Mouse (Mus musculus) midbrain, embryonic 10.5 days (tissue): ENCODE data around the gene Pdzrn3. TPM values are rescaled to one million over a fixed set of nuclear protein-coding genes. Genes with fewer than 3 reads are reported as not detected.

Source experiments
- DNase-seq: peaks from one replicate; pipeline ENCODE4 v3.0.0-alpha.2; 2017; ENCODE audit warnings: low spot score
- H3K27ac ChIP-seq: fragments of 300-500 bp; sonication (generic); replicated peaks from 2 replicates; pipeline ENCODE4 v1.5.1; 2016; ENCODE audit warnings: mild to moderate bottlenecking
- H3K27me3 ChIP-seq: fragments of 300-500 bp; sonication (generic); 2 replicates; pipeline ENCODE4 v1.6.1; 2016; ENCODE audit warnings: low read depth, mild to moderate bottlenecking; ENCODE audit not compliant: poor library complexity, severe bottlenecking
- H3K36me3 ChIP-seq: fragments of 300-500 bp; sonication (generic); 2 replicates; pipeline ENCODE4 v1.6.1; 2016; ENCODE audit warnings: mild to moderate bottlenecking, moderate library complexity
- H3K4me1 ChIP-seq: fragments of 300-500 bp; sonication (generic); 2 replicates; pipeline ENCODE4 v1.6.1; 2016
- H3K4me3 ChIP-seq: fragments of 300-500 bp; sonication (generic); 2 replicates; pipeline ENCODE4 v1.5.1; 2016; ENCODE audit warnings: mild to moderate bottlenecking, moderate library complexity
- H3K9me3 ChIP-seq: fragments of 300-500 bp; sonication (generic); replicated peaks from 2 replicates; pipeline ENCODE4 v1.6.1; 2016; ENCODE audit warnings: mild to moderate bottlenecking
- WGBS: fragments of 180-500 bp; shearing (Covaris S2); methylation state at CpG from one replicate; pipeline ENCODE4 v1.1.7; 2016; 5-methylcytosine and 5-hydroxymethylcytosine counted together
- polyA plus RNA-seq: library from polyadenylated mRNA; unstranded; fragments of >200 nt; fragmentation: Nextera tagmentation; extraction: Ambion mirVana; gene quantifications from 2 replicates; pipeline ENCODE4 v1.2.1, GENCODE M21; 2016

The Pdzrn3 gene
- polyA plus RNA-seq, 1 experiment from 2014 or later, result 5.4 TPM

- Histone ChIP-seq H3K36me3 (peaks cover 7% of the 10 kb centered on the region), H3K4me1 (peaks cover 52% of the 10 kb centered on the region), H3K27me3 (peaks cover 9% of the 10 kb centered on the region; the same call in 1 of the 2 replicates), H3K4me3 (no peak overlapping the region), H3K27ac (0 out of 2 replicates have a peak overlapping the region, but pooled peaks have one; percentile 17), H3K9me3 (peaks cover 3% of the 10 kb centered on the region; the same call in 1 of the 2 replicates)
- no peak for DNase-seq
- WGBS, result 77% methylated on average over 8 of the region's 8 CpGs
These were observed 183.2 kb downstream of the Pdzrn3 start for GRCm38 (mm10) chr6:101194386-101194925.

GRCm38 (mm10) chr6:101191576-101191975 lies 186.1 kb downstream of the Pdzrn3 start:
- WGBS, result 95% methylated on average over 5 of the region's 5 CpGs
- H3K27ac ChIP-seq, result no peak overlapping the region
- peaks cover 7% of the 10 kb centered on the region for H3K36me3 ChIP-seq
- DNase-seq, result no peak
- H3K27me3 ChIP-seq, result peaks cover 9% of the 10 kb centered on the region; the same call in 1 of the 2 replicates
- H3K4me3 ChIP-seq, result no peak overlapping the region
- peaks cover 3% of the 10 kb centered on the region; the same call in 1 of the 2 replicates for H3K9me3 ChIP-seq
- H3K4me1 ChIP-seq, result peaks cover 34% of the 10 kb centered on the region

GRCm38 (mm10) chr6:101187322-101187721 lies 190.4 kb downstream of the Pdzrn3 start:
- Histone ChIP-seq H3K9me3 (peaks cover 3% of the 10 kb centered on the region; the same call in 1 of the 2 replicates), H3K4me3 (no peak overlapping the region), H3K27ac (no peak overlapping the region), H3K4me1 (peaks cover 14% of the 10 kb centered on the region), H3K36me3 (peaks cover 7% of the 10 kb centered on the region), H3K27me3 (no peaks in the 10 kb centered on the region)
- no peak for DNase-seq
- WGBS, result 76% methylated on average over 6 of the region's 6 CpGs

GRCm38 (mm10) chr6:101186887-101187286 lies 190.8 kb downstream of the Pdzrn3 start:
- no peak for DNase-seq

GRCm38 (mm10) chr6:101184103-101184785 lies 193.5 kb downstream of the Pdzrn3 start:
- 75% methylated on average over 10 of the region's 10 CpGs for WGBS
- Histone ChIP-seq H3K27me3 (no peaks in the 10 kb centered on the region), H3K27ac (no peak overlapping the region), H3K4me3 (no peak overlapping the region), H3K4me1 (peaks cover 14% of the 10 kb centered on the region), H3K9me3 (no peaks in the 10 kb centered on the region), H3K36me3 (no peaks in the 10 kb centered on the region)
- no peak for DNase-seq

More at GRCm38 (mm10) chr6:101186887-101187286, 190.8 kb downstream of the Pdzrn3 start:
- Histone ChIP-seq H3K27ac (no peak overlapping the region), H3K27me3 (no peaks in the 10 kb centered on the region), H3K36me3 (peaks cover 7% of the 10 kb centered on the region), H3K4me3 (no peak overlapping the region), H3K4me1 (peaks cover 14% of the 10 kb centered on the region), H3K9me3 (peaks cover 3% of the 10 kb centered on the region; the same call in 1 of the 2 replicates)
- WGBS, result 82% methylated on average over 3 of the region's 3 CpGs

- no peaks in the 10 kb centered on the region for H3K9me3 ChIP-seq
- DNase-seq, result no peak
- H3K36me3 ChIP-seq, result peaks cover 24% of the 10 kb centered on the region
- no peak overlapping the region for H3K27ac ChIP-seq
- peaks cover 25% of the 10 kb centered on the region for H3K4me1 ChIP-seq
- 74% methylated on average over 7 of the region's 7 CpGs for WGBS
- no peak overlapping the region for H3K4me3 ChIP-seq
- no peaks in the 10 kb centered on the region for H3K27me3 ChIP-seq
These were observed 207.0 kb downstream of the Pdzrn3 start for GRCm38 (mm10) chr6:101170699-101171098.

GRCm38 (mm10) chr6:101153511-101153921 lies 224.2 kb downstream of the Pdzrn3 start:
- Histone ChIP-seq H3K27ac (no peak overlapping the region), H3K36me3 (peaks cover 49% of the 10 kb centered on the region), H3K9me3 (no peaks in the 10 kb centered on the region; the same call in 1 of the 2 replicates), H3K4me1 (peaks cover 14% of the 10 kb centered on the region), H3K27me3 (no peaks in the 10 kb centered on the region), H3K4me3 (no peak overlapping the region)
- DNase-seq, result no peak
- 65% methylated on average over 1 of the region's 1 CpGs for WGBS

GRCm38 (mm10) chr6:101135368-101135767 lies 242.3 kb downstream of the Pdzrn3 start:
- no peaks in the 10 kb centered on the region for H3K9me3 ChIP-seq
- no peak overlapping the region for H3K27ac ChIP-seq
- whole genome bisulfite sequencing, result 87% methylated on average over 3 of the region's 3 CpGs
- no peaks in the 10 kb centered on the region for H3K27me3 ChIP-seq
- no peaks in the 10 kb centered on the region for H3K4me1 ChIP-seq
- H3K4me3 ChIP-seq, result no peak overlapping the region
- H3K36me3 ChIP-seq, result no peaks in the 10 kb centered on the region
- no peak for DNase-seq

GRCm38 (mm10) chr6:101125396-101125795 lies 252.3 kb downstream of the Pdzrn3 start:
- 84% methylated on average over 5 of the region's 5 CpGs for WGBS
- Histone ChIP-seq H3K27me3 (no peaks in the 10 kb centered on the region; the same call in 1 of the 2 replicates), H3K27ac (no peak overlapping the region), H3K9me3 (no peaks in the 10 kb centered on the region), H3K4me3 (no peak overlapping the region), H3K36me3 (no peaks in the 10 kb centered on the region), H3K4me1 (no peaks in the 10 kb centered on the region)
- no peak for DNase-seq

GRCm38 (mm10) chr6:101108951-101109350 lies 268.7 kb downstream of the Pdzrn3 start:
- no peaks in the 10 kb centered on the region for H3K9me3 ChIP-seq
- H3K4me3 ChIP-seq, result no peak overlapping the region
- no peaks in the 10 kb centered on the region for H3K27me3 ChIP-seq
- H3K36me3 ChIP-seq, result no peaks in the 10 kb centered on the region
- DNase-seq, result no peak
- 83% methylated on average over 1 of the region's 1 CpGs for WGBS
- no peaks in the 10 kb centered on the region for H3K4me1 ChIP-seq
- H3K27ac ChIP-seq, result no peak overlapping the region

- H3K9me3 ChIP-seq, result no peaks in the 10 kb centered on the region
These were observed 274.2 kb downstream of the Pdzrn3 start for GRCm38 (mm10) chr6:101103506-101103905.

GRCm38 (mm10) chr6:101101709-101102654 lies 275.7 kb downstream of the Pdzrn3 start:
- 90% methylated on average over 14 of the region's 14 CpGs for WGBS
- Histone ChIP-seq H3K36me3 (no peaks in the 10 kb centered on the region), H3K4me3 (no peak overlapping the region), H3K27ac (no peak overlapping the region), H3K4me1 (no peaks in the 10 kb centered on the region), H3K27me3 (no peaks in the 10 kb centered on the region), H3K9me3 (no peaks in the 10 kb centered on the region)
- no peak for DNase-seq

More at GRCm38 (mm10) chr6:101103506-101103905, 274.2 kb downstream of the Pdzrn3 start:
- H3K4me3 ChIP-seq, result no peak overlapping the region
- H3K27ac ChIP-seq, result no peak overlapping the region
- WGBS, result 92% methylated on average over 6 of the region's 6 CpGs
- no peaks in the 10 kb centered on the region for H3K36me3 ChIP-seq
- DNase-seq, result no peak
- H3K27me3 ChIP-seq, result no peaks in the 10 kb centered on the region
- no peaks in the 10 kb centered on the region for H3K4me1 ChIP-seq
